Mouse (Mus musculus): ENCODE measurements around the gene Spp2. TPM values are rescaled to one million over a fixed set of nuclear protein-coding genes. Genes with fewer than 3 reads are reported as not detected.
A peak's percentile ranks its signal among the peaks of the same experiment; 100 is the strongest.

Spp2 gene
- polyA plus RNA-seq, 1 experiment from 2014 or later: 0.77 TPM

GRCm38 (mm10) chr1:88418943-88419342 lies 12.2 kb downstream of the Spp2 start:
- Histone ChIP-seq H3K9ac (no peak overlapping the region), H3K9me3 (no peaks in the 10 kb centered on the region), H3K4me3 (no peak overlapping the region), H3K27me3 (replicated peaks) (no peaks in the 10 kb centered on the region), H3K27ac (no peak overlapping the region), H3K4me2 (no peak overlapping the region), H3K4me1 (no peaks in the 10 kb centered on the region), H3K36me3 (replicated peaks) (no peaks in the 10 kb centered on the region)
- 78% methylated on average over 2 of the region's 2 CpGs for WGBS
- ATAC-seq (replicated peaks): no peak

DNA sequence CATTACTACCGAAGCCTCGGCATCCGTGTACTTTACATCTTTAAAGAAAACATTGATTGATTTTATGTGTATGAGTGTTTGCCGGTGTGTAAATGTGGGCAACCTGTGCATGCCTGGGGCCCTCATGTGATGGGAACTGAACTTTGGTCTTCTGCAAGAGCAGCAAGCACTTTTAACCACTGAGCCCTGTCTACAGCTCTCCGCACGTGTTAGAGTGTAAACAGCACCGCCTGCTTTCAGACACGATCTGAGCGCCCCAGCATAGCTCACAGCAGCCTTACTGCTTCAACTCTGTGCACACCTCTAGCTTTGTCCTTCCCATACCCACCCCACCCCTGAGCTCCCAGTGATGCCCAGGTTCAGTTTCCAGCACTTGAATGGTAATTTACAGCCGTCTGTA lies 15.3 kb downstream of the Spp2 start:
- H3K27ac ChIP-seq: no peak overlapping the region
- ATAC-seq (replicated peaks): no peak
- 0 out of 2 replicates have a peak, but pooled peaks cover 3% of the 10 kb centered on the region for H3K4me1 ChIP-seq
- no peak overlapping the region for H3K9ac ChIP-seq
- no peaks in the 10 kb centered on the region for H3K27me3 ChIP-seq (replicated peaks)
- no peaks in the 10 kb centered on the region for H3K9me3 ChIP-seq
- 90% methylated on average over 10 of the region's 10 CpGs for WGBS
- no peak overlapping the region for H3K4me3 ChIP-seq
- no peak overlapping the region for H3K4me2 ChIP-seq
- H3K36me3 ChIP-seq (replicated peaks): no peaks in the 10 kb centered on the region

- no peaks in the 10 kb centered on the region for H3K27me3 ChIP-seq (replicated peaks)
- 73% methylated on average over 7 of the region's 7 CpGs for WGBS
- no peaks in the 10 kb centered on the region for H3K36me3 ChIP-seq (replicated peaks)
- no peak overlapping the region for H3K4me2 ChIP-seq
- no peaks in the 10 kb centered on the region for H3K9me3 ChIP-seq
- no peak for ATAC-seq (replicated peaks)
- no peak overlapping the region for H3K27ac ChIP-seq
- H3K4me3 ChIP-seq: no peak overlapping the region
- 0 out of 2 replicates have a peak, but pooled peaks cover 3% of the 10 kb centered on the region for H3K4me1 ChIP-seq
- H3K9ac ChIP-seq: no peak overlapping the region
These were observed 16.2 kb downstream of the Spp2 start for GRCm38 (mm10) chr1:88422846-88423395.

DNA sequence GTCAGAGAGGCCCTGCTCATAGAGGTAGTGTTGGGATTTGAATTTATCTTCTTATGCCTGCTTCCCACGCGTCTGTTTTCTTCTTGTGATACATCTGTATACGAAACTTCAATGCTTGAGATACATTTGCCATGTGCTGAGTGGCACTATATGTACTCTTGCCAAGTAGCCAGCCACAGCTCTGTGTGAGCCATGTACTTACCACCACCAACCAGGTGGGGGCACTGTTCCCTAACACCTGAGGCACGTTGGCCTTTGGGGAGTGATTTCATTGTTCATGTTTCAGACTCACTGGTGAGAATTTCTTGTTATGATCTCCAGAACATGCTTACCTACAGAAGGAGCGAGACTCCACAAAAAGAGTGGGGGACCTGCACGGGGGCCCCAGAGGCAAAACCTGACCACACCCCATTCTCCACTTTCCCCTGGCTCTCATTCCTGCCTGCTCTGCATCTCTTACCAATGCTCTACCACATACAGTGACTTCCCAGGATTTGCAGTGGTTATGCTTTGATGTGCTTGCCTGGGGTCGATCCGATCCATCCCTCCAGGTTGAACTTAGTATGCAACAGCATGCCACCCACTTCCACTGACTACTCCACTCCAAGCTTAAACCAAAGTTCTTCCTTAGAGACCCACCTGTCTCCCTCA lies 18.0 kb downstream of the Spp2 start:
- peaks cover 8% of the 10 kb centered on the region for H3K4me1 ChIP-seq
- no peak overlapping the region for H3K4me3 ChIP-seq
- 23% methylated on average over 8 of the region's 8 CpGs for WGBS
- no peaks in the 10 kb centered on the region for H3K27me3 ChIP-seq (replicated peaks)
- H3K9me3 ChIP-seq: no peaks in the 10 kb centered on the region
- peak; percentile 55; the same call in 1 of the 2 replicates for ATAC-seq (replicated peaks)
- no peak overlapping the region for H3K9ac ChIP-seq
- H3K4me2 ChIP-seq: no peak overlapping the region
- H3K36me3 ChIP-seq (replicated peaks): no peaks in the 10 kb centered on the region
- no peak overlapping the region for H3K27ac ChIP-seq

DNA sequence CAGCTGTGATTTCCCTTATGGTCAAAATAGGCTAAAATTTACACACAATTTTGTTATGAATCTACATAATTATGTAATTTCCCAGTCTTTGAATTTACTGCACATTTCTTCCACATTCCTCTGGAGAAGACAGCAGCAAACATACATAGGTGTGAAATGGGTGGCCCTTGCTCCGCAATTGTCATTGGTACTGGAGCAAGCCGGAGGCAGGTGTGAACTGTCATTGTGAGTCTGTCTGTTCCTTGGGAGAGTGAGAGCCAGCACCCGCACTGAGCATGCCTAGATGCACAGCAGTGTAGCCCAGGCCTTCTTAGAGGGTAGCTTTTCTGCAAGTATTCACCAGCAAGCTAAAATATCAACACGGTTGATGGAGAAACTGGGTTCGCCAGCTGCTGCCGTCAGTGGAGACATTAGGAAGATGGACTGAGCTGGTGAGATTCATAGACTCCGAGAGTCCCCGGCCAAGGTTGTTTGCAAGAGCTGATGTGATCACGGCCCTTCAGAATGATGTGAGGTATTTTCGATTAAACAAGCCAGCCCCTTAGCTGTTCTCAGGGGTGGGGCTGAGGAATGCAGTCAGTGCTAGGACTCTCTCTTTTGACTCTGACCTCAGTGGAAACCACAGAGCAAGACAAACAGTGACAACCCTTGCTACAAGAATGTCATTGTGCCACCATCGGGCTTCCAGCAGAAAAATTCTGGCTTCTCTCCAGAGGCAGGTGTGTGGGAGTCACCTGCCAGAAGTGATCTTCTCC lies 21.4 kb downstream of the Spp2 start:
- WGBS: 85% methylated on average over 11 of the region's 11 CpGs
- no peaks in the 10 kb centered on the region for H3K36me3 ChIP-seq (replicated peaks)
- no peak overlapping the region for H3K4me2 ChIP-seq
- no peaks in the 10 kb centered on the region for H3K9me3 ChIP-seq
- no peaks in the 10 kb centered on the region for H3K27me3 ChIP-seq (replicated peaks)
- no peak overlapping the region for H3K4me3 ChIP-seq
- peaks cover 11% of the 10 kb centered on the region for H3K4me1 ChIP-seq
- ATAC-seq (replicated peaks): no peak
- no peak overlapping the region for H3K27ac ChIP-seq
- no peak overlapping the region for H3K9ac ChIP-seq

DNA sequence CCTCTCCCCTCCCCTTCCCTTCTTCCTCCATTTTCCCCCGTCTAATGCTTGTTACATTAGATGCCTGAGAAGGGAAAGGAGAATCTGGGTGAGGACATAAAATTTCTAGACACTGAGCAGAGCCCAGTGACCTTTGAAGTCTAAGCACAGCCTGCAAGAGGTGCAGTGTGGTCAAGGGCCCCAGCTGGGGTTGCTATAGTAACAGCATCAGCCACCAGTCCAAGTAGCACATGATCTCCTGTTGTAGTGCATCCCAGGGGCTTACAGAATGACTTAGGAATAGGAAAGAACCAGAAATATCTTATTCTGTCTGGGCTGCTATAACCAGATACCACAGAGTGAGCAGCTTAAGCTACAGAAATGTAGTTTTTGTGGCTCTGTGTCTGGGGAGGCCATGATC lies 22.7 kb downstream of the Spp2 start:
- H3K36me3 ChIP-seq (replicated peaks): no peaks in the 10 kb centered on the region
- WGBS: 44% methylated on average over 1 of the region's 1 CpGs
- H3K27ac ChIP-seq: peak overlapping the region; percentile 41; the same call in 1 of the 2 replicates
- H3K27me3 ChIP-seq (replicated peaks): no peaks in the 10 kb centered on the region
- peak; percentile 74 for ATAC-seq (replicated peaks)
- no peak overlapping the region for H3K4me2 ChIP-seq
- H3K4me1 ChIP-seq: peaks cover 11% of the 10 kb centered on the region
- H3K9me3 ChIP-seq: no peaks in the 10 kb centered on the region
- H3K9ac ChIP-seq: no peak overlapping the region
- no peak overlapping the region for H3K4me3 ChIP-seq

DNA sequence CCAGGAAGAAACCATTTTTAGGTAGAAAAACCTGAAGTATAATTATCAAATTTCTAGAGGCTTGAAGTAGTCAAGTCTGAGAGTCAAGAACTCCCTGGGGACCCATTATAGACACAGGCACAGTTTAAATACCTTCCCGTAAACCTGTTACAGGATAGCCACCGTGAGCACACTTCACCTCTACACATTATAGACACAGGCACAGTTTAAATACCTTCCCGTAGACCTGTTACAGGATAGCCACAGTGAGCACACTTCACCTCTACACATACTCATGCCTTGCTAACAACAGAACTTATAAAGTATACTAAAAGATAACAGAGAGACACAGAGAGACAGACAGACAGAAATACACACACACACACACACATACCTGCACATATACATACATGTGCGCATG lies 24.5 kb downstream of the Spp2 start:
- Histone ChIP-seq H3K9me3 (no peaks in the 10 kb centered on the region), H3K4me3 (no peak overlapping the region), H3K4me2 (no peak overlapping the region), H3K27me3 (replicated peaks) (no peaks in the 10 kb centered on the region), H3K9ac (no peak overlapping the region), H3K27ac (no peak overlapping the region), H3K4me1 (peaks cover 8% of the 10 kb centered on the region), H3K36me3 (replicated peaks) (no peaks in the 10 kb centered on the region)
- no peak for ATAC-seq (replicated peaks)
- 78% methylated on average over 4 of the region's 4 CpGs for WGBS

DNA sequence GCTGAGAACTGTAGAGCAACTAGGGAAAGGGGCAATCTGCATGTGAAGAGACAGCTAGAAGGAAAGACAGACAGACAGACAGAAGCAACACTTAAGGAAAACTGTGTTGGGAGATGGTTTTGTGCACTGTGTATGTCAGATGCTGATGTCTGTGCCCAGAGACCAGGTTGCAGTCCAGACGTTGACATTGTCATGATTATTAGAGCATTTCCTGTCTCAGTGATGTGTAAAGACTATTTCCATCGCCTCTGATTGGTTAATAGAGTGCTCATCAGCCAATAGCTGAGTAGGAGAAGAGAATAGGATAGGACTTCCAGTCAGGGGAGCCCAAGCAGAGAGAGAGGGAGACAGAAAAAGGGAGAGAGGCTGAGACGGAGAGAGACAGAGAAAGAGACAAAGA lies 25.8 kb downstream of the Spp2 start:
- H3K9ac ChIP-seq: no peak overlapping the region
- no peak for ATAC-seq (replicated peaks)
- no peaks in the 10 kb centered on the region for H3K36me3 ChIP-seq (replicated peaks)
- no peak overlapping the region for H3K4me3 ChIP-seq
- H3K27me3 ChIP-seq (replicated peaks): no peaks in the 10 kb centered on the region
- no peaks in the 10 kb centered on the region for H3K9me3 ChIP-seq
- no peak overlapping the region for H3K4me2 ChIP-seq
- peaks cover 8% of the 10 kb centered on the region for H3K4me1 ChIP-seq
- no peak overlapping the region for H3K27ac ChIP-seq
- 36% methylated on average over 3 of the region's 3 CpGs for WGBS

- Histone ChIP-seq H3K4me3 (no peak overlapping the region), H3K36me3 (replicated peaks) (no peaks in the 10 kb centered on the region), H3K9me3 (no peaks in the 10 kb centered on the region), H3K9ac (no peak overlapping the region), H3K27ac (no peak overlapping the region), H3K4me1 (peaks cover 8% of the 10 kb centered on the region), H3K27me3 (replicated peaks) (no peaks in the 10 kb centered on the region), H3K4me2 (no peak overlapping the region)
- 54% methylated on average over 6 of the region's 6 CpGs for WGBS
- no peak for ATAC-seq (replicated peaks)
These were observed 26.5 kb downstream of the Spp2 start for GRCm38 (mm10) chr1:88433096-88433883.

GRCm38 (mm10) chr1:88434057-88434456 lies 27.3 kb downstream of the Spp2 start:
- Histone ChIP-seq H3K9me3 (no peaks in the 10 kb centered on the region), H3K4me3 (no peak overlapping the region), H3K27ac (no peak overlapping the region), H3K4me2 (no peak overlapping the region), H3K36me3 (replicated peaks) (no peaks in the 10 kb centered on the region), H3K4me1 (peaks cover 8% of the 10 kb centered on the region), H3K9ac (no peak overlapping the region), H3K27me3 (replicated peaks) (no peaks in the 10 kb centered on the region)
- ATAC-seq (replicated peaks): no peak
- WGBS: 68% methylated on average over 4 of the region's 4 CpGs

DNA sequence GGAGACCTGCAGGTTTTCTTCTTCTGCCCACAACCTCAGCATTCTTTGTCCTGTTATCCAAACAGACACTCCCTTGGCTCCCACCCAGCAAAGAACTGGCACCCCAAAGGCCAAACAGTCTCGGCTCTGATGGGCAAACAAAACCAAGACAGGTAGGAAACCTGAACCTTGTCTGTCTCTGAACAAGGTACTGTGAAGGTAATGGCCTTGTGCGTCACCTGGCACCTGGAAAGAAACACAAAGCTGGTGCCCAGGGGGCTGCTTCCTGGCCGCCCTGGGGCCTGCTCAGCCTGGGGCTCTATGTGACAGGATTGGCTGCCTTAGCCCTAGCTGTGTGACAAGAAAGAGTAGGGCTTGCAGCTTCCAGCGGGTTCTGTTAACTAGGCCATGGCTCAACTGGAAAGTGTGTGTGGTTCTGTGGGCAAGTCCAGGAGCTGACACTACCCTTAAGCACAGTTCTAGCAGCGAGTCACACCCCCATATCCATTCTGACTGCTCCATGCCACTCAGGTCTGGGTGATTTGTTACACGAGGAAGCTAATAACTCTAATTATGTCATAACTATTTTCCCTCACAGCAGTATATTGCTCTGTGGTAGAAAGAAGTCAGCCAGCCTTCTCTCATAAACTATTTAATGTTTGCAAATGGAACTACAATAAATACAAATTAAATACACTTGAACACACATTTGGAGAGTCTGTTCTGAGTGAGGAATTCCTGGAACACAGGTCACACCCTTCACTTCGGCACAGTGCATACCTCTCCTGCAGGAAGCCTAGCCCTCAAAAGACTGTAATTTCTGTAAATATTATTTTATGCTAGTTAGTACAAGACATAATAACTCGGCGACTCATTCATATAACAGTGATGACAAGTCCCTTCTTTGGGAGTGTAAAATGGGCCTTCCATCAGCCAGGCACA lies 30.7 kb downstream of the Spp2 start:
- no peaks in the 10 kb centered on the region for H3K27me3 ChIP-seq (replicated peaks)
- H3K9ac ChIP-seq: no peak overlapping the region
- no peaks in the 10 kb centered on the region for H3K4me1 ChIP-seq
- ATAC-seq (replicated peaks): no peak
- H3K36me3 ChIP-seq (replicated peaks): no peaks in the 10 kb centered on the region
- 83% methylated on average over 9 of the region's 9 CpGs for WGBS
- no peaks in the 10 kb centered on the region for H3K9me3 ChIP-seq
- no peak overlapping the region for H3K4me3 ChIP-seq
- H3K27ac ChIP-seq: no peak overlapping the region
- H3K4me2 ChIP-seq: no peak overlapping the region
